Mouse (Mus musculus): ENCODE data around the gene Kirrel3.

Gene Kirrel3

DNA sequence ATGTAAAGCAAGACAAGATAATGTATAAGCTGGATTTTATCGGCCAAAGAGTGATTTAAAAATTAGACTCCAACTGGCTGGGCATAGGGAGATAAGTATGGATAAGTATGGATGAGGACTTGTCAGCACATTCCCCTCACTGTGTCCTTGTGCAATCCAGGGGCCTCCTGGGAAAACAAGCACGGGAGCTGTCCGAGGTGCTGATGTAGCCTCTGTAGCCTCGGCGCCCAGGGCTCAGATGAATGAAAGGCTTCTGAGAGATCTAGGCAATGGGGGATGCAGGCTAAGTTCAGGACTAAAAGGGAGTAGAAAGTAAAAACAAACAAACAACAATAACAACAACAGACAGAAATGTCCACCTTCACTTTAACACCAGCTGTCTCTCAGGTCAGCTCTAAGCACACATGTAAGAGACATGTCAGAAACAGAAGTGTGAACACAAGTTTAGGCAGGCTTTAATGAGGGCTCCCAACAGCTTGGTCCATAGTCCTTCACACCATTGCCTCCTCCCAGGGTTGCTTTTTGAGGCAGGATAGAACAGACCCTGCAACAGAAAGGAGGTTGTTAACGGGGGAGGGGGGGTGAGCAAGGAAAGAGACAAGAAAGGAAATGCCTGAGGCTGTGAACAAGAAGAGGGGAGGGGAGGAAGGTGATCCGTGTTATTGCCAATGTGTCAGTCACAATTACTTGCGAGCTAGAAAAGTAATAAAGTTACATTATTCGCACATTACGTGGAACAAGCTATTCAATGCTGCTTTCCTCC, 352.2 kb downstream of the Kirrel3 start:
- peak; percentile 41 for DNase-seq

DNA sequence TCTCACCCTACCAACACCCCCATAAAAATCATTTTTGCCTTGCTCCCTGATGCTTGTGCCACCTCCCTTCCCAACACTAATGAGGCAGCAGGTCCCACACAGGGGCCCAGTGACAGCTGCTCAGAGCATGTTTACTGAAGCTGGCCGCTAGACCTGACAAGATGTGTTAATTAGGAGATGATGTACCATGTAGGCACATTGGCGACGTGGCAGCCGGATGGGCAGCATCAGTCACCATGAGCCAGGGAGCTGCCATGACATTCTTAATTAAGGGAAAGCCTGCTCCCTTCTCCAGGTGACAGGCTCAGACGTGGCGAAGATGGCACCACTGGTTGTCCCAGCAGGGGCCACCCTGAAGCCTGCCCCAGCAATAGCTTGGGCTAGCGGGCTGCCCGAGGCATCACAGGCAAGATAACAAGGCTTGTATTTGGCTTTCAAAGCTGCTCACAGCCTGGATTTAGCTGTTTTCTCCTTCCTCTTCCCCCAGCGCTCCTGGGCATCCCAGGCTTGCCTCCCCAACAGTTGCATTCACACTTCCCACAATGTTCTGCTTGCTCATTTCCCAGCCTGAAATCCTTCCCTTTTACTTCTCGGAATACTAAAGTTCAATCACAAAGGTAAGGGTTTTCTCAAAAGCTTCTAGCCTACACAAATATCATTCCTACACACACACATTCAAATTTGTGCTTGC, 357.7 kb downstream of the Kirrel3 start:
- no peak for DNase-seq

DNA sequence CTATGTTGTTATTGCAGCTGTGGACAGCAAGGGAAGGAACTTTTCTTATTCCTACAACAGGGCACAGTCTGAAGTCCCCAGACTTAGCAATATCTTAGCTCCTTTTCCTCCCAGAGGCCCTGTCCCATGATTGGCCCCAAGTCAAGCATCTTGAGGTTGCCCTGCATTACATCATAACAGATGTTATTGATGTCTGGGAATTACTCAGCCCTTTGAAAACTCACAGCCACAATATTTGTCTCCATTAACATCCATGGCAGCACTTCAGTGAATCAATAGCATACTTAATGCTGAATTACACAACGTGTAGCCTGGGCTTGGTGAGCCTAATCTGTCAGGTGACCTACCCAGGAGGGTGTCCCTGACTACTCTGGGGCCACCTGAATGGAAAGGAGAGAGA, 360.7 kb downstream of the Kirrel3 start:
- no peak for DNase-seq

DNA sequence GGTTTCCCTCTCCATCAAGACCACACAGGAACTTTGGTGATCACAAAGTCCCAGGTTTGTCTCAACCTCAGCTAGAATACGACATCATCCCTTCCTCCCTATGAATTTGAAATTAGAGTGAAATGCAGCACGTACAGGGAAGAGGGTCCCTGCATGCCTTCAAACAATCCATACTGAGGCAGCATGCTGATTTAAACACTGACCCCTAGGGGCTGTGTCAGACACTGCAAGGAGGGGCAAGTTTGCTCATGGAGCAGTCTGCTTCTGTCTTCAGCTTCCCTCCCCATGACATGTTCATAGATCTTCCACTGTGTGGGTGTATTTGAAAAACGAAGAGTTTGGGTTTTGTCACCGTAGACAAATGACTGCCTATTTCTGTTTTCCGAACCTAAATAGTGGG, 362.0 kb downstream of the Kirrel3 start:
- DNase-seq: peak; percentile 6

DNA sequence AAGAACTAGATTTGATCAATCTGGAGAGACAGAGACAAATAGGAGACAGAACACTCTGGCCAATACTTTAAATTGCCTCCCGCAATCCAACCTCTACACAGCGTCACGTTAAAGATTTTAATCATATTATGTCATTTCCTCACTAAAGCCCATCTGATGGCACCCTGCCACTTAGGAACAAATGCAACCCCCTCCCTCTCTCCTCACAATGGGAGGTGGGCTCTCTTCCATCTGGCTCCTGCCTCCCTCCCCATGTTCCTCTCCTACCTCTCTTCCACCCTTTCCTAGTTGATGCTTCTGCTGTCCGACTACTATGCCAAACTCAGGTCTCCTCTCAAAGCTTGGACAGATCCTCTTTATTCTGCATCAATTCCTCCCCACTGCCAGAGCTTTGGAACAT, 365.4 kb downstream of the Kirrel3 start:
- no peak for DNase-seq

DNA sequence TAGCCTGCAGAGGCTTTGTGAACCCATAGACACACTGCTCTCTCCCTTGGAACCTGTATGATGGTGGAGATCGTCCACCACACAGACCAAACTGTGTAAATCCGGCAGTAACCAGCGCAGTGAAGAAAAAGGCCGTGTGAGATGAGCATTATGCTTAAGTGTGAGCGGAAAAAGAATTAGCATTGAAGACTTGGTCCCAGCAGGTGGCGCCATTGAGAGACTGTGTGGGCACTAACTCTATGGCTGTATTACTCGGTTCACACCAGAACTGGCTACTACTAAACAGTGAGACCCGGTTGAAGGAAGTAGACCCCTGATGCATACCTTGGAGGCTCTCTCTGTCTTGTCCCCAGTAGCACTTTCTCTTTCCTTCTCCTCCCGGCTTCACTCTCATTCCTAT, 371.9 kb downstream of the Kirrel3 start:
- DNase-seq: no peak

DNA sequence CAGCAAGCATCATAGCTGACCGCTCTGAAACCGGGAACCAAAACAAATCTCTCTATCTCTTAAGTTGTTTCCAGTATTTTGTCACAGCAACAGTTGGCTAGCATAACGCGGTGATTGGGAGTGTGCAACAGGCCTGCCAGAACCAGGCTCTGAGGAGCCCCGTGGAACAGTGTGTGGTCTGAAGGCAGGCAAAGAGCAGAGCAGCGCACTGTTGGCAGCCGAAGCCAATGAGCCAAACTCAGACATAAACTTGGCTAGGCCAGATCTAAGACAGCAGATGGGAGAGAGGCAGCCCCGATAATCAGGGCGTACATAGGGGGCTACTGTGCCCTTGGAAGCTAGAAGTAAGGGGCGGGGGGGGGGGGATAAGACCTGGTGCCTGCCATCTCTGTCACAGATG, 372.4 kb downstream of the Kirrel3 start:
- no peak for DNase-seq

DNA sequence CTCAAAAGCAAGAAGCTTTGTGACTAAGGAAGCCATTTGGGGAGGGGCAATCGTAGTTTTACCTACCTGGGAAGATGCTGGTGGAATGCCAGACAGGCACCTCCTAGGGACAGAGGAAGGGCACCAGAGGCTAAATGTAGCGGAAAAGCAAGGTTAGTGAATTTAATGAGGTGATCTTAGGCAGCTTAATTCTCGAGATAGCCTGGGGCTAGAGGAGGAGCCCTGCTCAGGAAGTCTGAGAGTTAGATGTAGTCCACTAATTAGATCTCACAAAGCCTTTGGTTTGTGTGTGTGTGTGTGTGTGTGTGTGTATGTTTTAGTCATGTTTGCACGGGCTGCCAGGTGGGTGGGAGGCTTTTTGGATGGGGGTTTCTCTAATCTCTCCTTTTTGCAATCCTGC, 375.2 kb downstream of the Kirrel3 start:
- no peak for DNase-seq

DNA sequence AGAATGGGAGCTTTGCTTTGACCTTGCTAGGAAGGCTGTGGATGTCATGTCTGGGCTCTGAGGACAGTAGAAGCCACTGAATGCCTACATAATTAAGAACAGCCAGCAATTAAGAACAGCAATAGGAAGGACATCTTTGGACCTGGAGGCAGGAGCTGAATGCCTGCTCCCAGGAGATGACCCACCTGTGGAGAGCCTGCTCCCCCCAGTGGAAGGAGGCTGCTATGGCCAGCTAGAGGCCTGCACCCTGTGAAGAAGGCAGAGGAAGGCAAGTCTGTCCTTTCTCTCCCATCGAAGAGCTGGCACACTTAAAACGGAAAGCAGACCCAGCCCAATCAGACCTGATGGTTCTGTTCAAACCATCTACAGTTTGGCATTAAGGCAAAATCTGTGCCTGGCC, 376.1 kb downstream of the Kirrel3 start:
- DNase-seq: peak; percentile 14

DNA sequence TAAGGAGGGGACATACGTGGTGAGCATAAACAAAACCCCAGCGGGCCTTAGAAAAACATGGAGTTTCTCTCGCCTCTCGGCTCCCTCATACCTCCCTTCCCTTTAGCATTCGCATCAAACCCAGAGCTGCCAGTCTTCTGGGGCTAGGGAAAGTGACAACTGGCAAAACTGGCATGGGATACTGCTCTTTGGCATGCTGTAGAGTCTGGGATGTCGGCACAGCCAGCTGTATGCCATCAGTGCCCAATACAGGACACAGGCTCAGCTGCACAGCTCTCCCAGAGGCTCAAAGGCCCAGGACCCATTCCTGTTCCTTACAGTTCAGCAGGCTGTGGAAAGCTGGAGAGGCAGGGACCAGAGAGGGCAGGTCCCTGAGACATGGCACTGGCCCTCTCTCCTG, 379.9 kb downstream of the Kirrel3 start:
- DNase-seq: no peak

DNA sequence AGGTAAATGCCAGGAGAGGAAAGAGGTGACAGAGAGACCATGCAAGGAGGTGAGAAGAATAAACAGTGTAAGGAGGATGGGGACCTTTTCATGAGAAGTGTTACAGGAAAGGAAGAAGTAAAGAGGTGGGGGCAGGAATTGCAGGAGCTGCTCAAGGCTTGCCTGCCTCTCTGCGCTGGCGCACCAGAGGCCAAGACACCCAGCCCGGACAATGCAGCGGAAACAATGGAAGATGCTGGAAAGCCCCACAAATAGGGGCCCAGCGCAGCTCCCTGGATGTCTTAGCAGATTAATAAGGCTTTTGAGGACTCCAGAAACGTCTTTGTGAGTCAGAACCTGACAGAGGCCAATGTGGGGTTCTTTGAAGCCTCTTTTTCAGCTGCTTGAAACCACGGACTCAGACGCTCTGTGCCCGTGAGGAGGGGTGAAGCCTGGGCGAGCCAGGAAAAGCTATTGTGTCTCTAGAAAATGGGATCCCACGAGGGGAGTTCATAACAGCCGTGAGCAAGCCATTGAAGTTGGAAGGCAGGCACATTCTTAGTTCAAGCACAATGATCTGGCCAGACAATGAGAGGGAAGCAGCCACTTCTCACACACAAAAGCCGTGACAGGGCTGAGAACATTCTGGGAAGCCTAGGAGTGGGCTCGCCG, 385.7 kb downstream of the Kirrel3 start:
- no peak for DNase-seq

DNA sequence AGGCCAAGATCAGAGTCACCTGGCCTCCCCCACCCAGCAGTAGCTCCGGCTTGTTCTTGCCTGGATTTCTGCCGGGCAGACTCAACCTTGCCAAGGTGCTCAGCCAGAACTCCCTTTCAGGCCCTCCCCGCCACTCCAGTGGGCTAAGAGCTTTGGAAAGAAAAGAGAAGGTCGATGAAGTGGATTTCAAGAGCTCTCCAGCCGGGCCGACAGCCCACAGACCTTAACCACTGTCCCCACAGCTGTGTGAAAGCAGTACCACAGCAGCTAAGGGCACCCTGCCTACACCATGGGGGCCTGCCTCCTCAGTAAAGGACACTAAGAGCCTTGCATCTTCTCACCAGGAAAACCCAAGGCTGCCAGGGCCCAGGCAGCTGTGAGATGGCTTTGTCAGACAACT, 389.5 kb downstream of the Kirrel3 start:
- no peak for DNase-seq

DNA sequence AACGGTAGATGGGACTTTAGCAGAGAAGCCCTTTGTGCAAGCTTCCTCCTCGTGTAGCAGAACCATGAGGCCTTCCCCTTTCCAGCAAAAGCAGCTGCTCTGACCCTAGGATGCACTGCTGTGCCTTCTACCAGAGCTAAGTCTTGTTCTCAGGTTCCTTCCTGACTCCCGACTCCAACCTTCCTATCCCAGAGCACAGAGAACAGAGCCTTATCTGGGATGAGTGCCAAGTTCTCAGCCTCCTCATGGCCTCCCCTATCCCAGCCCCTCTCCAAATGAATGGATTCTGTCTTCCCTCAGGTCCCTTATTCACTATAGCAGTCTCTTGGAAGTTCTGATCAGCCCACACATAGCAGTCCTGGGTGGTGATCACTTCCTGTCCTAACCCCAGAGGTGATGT, 391.5 kb downstream of the Kirrel3 start:
- no peak for DNase-seq

DNA sequence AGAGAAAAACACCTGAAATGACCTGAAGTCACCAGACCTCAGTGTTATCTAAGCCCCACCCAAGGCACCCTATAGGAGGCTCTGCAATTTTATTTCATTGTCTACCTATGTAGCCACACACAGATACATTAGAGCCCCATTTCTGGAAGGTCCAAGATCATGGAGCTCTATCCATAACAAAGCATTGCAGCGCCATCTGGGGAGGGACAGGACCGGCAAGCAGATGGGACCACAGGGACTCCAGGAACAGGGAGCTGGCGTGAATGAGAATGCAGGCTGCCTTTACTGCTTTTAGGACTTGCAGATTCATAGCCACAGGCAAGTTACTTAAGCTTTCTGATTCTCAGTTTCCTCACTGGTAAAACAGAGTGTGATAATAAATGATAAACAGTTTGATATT, 392.1 kb downstream of the Kirrel3 start:
- no peak for DNase-seq

DNA sequence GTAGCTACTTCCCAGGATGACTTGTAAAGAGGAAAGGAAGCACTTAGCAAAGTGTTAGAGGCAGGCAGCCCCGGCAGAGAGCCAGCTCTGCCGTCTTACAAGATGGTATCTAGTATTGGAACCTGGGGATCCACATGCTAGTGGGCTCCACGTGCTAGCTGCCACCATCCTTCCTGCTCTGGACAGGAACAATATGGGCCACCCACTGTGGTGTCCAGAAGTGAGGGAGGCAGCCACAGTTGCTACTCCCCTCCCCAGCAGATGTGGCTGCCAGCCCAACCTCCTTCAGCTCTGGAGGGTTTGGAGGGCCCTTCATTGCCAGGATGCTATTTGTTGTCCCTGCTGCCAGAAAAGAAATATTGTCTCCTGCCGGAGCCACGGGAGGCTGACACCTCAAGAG, 396.1 kb downstream of the Kirrel3 start:
- no peak for DNase-seq

DNA sequence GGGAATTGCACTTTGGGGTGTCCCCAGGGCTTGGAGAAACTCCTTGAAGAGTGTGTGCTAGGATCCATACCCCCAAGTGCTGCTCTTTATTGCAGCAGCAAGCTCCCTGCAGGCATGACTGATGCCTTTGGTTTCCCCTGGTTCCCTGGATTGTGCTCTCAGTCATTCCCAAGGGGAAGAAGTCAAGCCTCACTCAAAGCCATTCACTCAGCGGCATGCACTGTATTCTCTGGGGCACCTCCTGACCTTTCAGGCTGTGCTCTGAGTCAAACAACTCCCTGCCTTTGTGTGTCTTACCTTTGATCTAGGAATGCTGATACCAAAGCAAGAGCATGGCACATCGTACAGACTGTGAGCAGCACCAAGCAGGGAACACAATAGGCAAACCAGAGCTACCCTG, 396.5 kb downstream of the Kirrel3 start:
- no peak for DNase-seq

DNA sequence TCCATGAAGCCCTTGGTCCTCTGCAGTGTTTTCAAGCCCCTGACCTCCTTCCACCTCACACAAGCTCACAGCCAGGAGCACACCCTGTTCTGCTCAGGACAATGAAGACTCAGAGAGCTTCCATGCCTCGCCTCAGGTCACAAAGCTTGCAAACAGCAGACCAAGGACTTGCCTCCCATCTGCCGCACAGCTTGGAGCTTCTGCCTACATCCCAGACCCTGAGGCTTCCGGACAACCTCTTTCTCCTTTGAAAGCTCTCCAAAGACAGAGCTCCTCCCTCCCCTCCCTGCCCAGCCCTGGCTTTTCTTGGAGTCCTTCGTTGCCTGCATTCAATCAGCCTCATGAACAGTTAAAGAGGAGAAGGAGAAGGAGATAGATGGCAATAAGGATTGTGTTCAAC, 397.4 kb downstream of the Kirrel3 start:
- no peak for DNase-seq

DNA sequence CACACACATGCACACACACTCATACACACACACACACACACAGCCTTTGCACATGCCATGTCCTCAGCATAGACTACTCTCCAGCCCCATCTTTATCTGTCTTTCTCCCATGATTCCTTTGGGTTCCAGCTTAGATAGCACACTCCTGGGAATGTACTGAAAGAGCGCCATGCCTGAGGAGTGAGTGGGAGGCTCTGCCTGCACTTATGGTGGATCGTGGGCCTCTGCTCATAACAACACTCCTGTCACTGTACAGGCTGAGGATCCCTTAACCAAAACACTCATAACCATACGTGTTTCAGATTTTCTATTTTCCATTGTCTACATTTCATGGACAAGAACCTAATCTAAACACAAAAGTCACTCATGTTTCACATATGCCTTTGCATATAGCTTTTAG, 398.6 kb downstream of the Kirrel3 start:
- no peak for DNase-seq

DNA sequence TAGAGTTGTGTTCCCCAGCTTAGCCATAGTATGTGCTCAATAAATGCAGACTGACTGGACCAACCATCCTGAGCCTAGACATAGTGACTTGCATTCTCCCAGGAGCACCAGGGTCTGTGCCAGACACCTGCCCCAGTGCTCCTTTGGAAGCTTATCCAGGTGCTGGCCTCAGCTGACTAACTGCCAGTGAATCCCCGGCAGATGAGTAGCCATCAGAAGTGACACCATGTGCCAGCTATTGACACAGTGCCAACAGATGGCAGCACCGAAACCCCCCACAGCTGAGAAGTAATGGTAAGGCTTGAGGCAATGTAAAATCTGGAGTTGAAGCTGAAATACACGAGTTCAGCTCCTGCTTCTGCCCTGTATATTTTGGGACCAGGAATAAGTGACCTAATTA, 399.2 kb downstream of the Kirrel3 start:
- DNase-seq: no peak

DNA sequence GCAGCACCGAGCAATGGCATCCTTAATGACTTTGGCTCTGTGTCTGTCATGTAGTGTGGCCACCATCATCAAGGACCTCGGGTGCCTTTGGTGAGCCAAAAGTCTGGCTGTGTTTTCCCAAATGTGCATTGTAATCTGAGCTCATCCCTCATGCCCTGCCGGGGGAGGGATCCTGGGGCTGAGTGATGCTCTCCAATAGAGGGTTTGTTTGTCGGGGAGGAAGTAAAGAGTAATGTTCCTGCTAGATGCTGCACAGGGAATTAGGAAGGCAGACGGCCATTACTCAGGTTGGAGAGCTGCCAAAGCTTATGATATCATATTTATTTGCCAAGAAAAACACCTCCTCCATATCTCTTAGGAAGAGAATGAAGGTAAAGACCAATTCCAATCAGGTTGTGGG, 401.1 kb downstream of the Kirrel3 start:
- DNase-seq: no peak

DNA sequence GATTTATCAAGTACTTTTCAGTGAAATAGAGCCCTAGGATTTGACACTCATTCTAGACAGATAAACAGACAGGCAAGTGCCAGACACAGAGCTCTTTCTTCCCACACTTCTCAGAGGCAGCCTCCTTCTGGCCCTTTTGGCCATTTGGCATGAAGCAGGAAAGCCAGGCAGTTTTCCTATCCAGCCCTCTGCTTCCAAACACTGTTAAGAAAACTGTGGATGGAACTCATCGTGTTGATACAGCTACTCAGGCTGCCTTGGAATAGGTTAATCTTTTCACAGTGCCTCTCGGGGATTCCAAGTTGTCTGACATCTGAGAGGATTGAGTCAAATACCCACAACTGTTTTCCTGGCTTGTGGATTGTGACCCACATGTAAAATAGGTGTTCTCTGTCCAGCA, 401.5 kb downstream of the Kirrel3 start:
- no peak for DNase-seq

DNA sequence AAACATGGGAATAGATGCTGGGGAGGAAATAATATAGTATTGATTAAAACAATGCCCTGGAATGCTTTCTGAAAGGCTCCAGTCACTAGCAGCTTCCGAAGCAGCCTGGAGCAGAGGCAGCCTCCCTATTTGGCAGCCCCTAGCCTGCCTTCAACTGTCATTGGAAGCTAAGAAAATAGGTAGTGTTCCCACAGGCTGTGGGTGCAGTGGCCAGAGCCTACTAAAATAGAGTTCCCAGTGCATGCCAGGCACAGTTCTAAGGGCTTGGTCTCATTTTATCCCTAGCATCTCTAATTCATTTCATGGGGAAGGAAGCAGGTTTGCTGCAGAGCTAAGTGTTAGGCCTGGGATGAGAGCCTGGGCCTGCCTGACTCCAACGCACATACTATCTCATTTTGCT, 402.6 kb downstream of the Kirrel3 start:
- DNase-seq: no peak

DNA sequence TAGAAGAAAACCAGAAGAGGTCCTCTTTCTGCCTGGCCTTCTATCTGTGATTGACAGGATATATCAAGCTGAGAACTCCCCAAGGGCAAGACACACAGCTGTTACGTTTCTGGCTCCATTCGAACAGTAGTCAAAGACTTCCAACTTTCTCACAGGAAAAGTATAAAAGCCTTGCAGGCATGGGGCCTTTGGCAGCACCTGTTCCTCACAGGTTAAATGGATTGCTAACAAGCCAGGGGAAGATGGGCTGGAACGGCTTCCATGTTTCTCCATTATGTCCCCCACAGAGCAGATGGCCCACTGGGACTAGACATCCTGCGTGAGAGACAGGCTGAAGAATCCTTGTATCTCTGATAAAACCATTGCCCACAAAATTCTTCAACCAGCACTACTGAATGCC, 415.5 kb downstream of the Kirrel3 start:
- no peak for DNase-seq

DNA sequence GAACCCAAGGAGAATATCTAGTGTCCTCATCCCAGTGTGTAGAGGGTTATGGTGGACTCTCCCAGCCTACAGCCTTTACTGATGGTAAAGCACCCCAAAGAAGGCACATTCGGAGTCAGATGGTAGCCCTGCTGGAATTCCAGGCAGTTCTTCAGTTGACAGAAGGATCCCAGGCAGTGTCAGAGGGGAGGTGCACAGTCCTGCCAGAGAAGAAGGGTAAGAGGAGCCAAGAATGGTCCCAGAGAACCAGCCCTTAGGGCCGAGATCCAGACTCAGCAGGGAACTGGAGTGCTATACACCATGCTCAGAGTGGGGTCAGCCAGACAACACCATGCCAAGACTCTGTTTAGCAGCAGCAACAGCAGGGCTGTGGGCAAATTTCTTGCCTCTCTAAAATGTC, 416.2 kb downstream of the Kirrel3 start:
- DNase-seq: no peak
